Mouse (Mus musculus) liver (tissue): ENCODE measurements around the gene Cdkal1.

Source experiments
- DNase-seq: peaks from one replicate; pipeline ENCODE4 v3.0.0-alpha.2; 2020; ENCODE audit warnings: mixed read lengths

The Cdkal1 gene

DNA sequence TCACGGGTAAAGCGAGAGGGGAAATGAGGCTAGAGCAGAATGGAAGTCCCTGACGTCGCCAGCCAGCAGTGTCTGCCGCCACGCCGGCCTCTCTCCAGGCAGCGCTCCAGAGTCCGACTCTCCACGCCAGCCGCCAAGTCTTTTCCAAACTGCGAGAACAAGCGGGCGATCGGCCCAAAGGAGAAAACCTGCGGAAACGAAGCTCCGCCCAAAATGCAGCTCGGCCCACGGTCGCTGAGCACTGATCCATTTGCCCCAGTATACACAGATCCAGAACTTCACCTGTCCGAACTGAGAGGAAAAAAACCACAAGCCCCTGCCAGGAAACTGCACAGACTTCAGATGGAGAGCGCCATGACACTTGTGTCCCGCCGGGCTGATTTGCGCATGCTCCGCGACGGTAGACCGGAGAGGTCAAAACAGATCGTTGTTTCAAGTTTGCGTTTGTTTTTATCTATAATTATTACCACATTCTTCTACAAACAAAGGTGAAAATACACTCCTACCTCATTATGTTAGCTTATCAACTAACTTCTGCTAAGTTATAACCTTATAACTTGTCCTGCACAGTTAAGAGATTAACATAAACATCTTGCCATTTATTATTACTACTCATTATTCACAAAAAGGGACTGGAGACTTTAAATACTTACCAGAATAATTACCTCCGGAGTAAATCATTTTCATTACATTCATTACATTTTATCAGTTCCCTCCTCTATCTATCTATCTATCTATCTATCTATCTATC lies at the start of gene Cdkal1:
Gene Cdkal1 (minus strand): TSS at position 394 of the 751 bp plus-strand sequence.
- peak; percentile 86 for DNase-seq

GRCm38 (mm10) chr13:29903341-29903740 lies 47.9 kb upstream of the Cdkal1 start:
- no peak for DNase-seq

DNA sequence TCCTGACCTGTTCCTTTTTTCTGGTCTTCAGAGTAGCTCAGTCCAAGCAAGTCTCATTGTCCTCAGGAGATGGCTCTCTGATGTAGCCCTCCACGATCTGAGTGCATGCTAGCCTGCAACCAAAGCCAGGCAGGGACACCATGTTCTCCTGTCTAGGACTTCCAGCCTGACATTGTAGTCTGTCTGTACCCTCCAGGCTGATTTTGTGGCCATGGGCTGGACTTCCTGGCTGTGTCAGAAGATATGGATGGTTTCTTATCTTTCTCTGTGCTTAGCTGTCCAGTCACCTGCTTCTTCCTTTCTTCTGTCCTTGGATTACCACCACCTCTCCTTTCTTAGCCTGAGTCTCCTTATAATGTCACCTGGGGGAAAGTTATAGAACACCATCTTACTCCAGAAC lies 47.2 kb upstream of the Cdkal1 start:
- no peak for DNase-seq

- no peak for DNase-seq
Observed at GRCm38 (mm10) chr13:29901641-29902040, 46.2 kb upstream of the Cdkal1 start.

GRCm38 (mm10) chr13:29866780-29867179 lies 11.3 kb upstream of the Cdkal1 start:
- DNase-seq: no peak

GRCm38 (mm10) chr13:29864331-29864730 lies 8.9 kb upstream of the Cdkal1 start:
- DNase-seq: no peak

- DNase-seq: no peak
Observed at GRCm38 (mm10) chr13:29860087-29860486, 4.6 kb upstream of the Cdkal1 start.

- no peak for DNase-seq
Observed at GRCm38 (mm10) chr13:29857436-29857835, 2.0 kb upstream of the Cdkal1 start.

DNA sequence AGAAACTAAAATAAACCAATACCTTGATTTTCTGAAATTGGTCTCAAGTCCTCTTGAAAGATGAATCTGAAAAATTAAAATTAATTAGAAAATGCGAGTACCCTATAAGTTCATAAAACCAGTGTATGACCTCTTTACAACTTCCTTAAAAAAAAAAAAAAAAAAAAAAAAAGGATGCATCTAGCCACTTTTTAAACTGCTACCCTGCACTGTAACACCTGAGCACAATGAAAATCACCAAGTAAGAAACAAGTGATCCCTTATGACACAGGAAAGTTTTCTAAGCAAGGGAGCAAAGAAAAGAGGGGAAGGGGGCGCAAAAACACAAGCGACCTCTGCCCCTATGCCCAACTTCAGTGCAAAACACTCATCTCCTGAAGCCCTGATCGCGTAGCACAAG lies 598 bp downstream of the Cdkal1 start:
- DNase-seq: no peak

- DNase-seq: no peak
Observed at GRCm38 (mm10) chr13:29838409-29839047, 16.9 kb downstream of the Cdkal1 start.

GRCm38 (mm10) chr13:29835170-29835569 lies 20.3 kb downstream of the Cdkal1 start:
- DNase-seq: peak; percentile 19

DNA sequence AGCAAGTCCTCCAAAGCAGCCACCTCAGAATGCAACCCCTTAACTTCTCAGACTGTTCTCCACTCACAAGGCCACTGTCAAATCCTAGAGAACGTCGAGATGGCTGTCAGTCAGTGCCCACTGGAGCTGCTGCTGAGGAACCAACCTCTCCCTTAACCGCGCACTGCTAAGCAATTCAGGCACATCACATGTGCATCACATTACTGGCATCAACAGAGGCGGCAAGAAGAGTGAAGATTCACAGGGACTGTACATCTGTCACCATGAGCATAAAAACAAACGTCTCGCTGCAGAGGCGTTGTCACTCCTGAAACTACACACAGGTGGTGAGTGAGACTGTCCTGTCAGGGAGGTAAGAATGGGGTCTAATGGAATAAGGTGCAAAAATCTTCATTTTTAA lies 21.7 kb downstream of the Cdkal1 start:
- no peak for DNase-seq

GRCm38 (mm10) chr13:29831126-29831525 lies 24.3 kb downstream of the Cdkal1 start:
- DNase-seq: no peak

- no peak for DNase-seq
Observed at GRCm38 (mm10) chr13:29828032-29828431, 27.4 kb downstream of the Cdkal1 start.

DNA sequence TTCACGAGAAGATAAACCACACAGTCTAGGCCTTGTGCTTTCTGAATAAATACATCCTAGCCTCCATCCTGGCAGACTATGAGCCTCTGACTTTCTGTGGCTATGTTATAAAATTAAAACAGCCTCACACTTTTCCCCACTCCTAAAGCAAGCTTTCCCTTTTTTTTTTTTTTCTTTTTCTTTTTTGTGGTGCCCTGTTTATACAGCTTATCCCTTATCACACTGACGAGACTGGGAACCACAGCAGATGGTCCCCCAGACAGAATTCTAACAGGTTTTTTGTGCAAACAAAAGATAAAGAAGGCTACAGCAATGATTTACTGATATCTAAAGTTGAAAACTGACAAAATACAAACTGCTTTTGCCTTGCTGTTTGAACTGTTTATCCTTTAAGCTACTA lies 29.0 kb downstream of the Cdkal1 start:
- no peak for DNase-seq

- no peak for DNase-seq
Observed at GRCm38 (mm10) chr13:29826041-29826440, 29.4 kb downstream of the Cdkal1 start.

DNA sequence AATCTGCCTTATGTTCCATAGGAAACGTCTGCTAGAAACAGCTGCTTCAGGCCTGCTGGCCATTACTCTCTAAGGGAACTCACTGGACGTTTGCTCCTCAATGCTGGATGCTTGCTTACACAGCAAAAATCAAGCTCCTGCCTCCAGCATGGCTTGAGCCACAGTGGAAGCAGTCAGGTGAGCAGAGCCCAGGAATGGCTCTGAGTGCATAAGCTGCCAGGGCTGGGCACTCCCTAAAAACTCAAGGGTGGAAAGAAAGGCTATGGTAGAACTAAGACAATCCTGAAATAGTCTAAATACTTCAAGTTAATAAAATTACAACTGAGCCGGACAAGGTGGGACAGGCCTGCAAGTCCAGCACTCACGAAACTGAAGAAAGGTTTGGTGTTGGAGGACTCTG lies 30.7 kb downstream of the Cdkal1 start:
- no peak for DNase-seq

DNA sequence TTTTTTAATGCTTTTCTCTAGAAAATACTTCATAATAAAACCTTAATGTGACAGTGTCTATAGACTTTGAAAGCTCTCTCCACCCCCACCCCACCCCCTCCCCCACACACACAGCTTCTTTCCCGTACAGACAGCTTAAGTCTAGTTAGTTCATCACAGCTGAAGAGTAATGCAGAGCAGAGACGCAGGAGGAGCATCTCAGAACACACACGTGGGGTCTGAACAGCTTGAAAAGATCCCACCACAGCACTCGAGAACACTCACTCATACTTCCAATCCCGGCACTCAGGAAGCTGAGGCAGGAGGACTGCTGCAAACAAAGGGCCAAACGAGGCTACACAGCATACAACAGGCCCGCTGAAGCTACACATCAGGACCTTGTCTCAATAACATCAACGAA lies 31.1 kb downstream of the Cdkal1 start:
- DNase-seq: no peak

DNA sequence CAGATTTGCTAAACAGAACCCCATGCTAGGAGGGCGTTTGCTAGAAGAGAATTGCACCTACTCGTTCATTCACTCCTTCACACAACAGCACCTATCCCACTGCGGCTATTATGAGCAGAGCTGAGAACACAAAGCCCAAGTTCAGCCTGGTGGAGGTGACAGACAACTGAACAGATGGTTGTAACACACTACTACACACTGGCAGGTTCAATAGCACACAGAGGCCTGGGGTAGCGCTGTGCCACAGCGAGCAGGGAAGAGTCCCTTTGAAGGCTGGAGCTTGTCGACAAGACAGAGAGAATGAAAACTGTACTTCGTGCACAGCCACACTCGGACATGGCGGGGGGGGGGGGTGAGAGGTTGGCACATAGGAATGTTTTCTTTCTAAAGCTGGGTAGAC lies 31.6 kb downstream of the Cdkal1 start:
- DNase-seq: no peak

GRCm38 (mm10) chr13:29823487-29823886 lies 32.0 kb downstream of the Cdkal1 start:
- no peak for DNase-seq

GRCm38 (mm10) chr13:29819910-29820583 lies 35.4 kb downstream of the Cdkal1 start:
- DNase-seq: no peak

DNA sequence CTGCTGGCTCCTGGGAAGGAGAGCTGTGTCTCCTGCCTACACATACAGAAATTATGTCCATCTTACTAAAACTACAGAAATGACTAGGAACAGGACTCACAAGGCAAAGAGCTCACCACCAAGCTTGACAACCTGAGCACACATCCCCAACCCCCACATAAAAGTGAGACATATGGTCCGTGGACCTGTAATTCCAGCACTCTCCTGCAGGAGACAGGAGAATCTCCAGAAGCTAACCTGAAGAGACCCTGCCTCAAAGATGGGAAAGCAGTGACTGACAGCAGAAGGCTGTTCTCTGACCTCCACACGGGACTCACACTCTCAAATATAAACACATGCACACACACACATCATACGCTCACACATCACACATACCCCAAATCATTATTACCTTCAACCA lies 36.3 kb downstream of the Cdkal1 start:
- no peak for DNase-seq

- DNase-seq: no peak
Observed at GRCm38 (mm10) chr13:29818314-29818713, 37.2 kb downstream of the Cdkal1 start.

- DNase-seq: no peak
Observed at GRCm38 (mm10) chr13:29810780-29811179, 44.7 kb downstream of the Cdkal1 start.
